Mouse (Mus musculus): ENCODE results near the gene Taar8b.

DNA sequence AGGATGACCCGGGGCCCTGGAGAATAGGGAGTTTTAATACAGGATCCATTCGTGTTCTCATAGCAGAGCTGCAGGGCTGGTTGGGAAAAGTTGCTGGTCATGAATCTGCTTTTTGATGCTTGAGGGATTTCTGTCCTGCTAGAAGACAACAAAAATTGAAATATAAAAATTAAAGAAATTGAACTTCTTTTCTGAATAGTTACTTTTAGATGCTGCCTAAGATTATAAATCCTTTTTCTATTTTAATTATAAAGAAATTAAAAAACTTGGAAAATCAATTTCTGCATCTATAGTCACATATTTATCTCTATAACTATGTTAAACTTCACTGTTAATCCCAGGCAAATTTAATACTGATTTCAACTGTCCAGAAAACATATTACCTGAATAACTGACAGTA, at the start of gene Taar8b:
- no peak for TF ChIP-seq POLR2A (IDR thresholded peaks at IDR 0.05; ENCODE audit: extremely low read depth, insufficient read depth, low read length)
- no peak for TF ChIP-seq CTCF (IDR thresholded peaks at IDR 0.05; ENCODE audit: low read depth, low read length)
